Mouse (Mus musculus): ENCODE measurements around the gene Pacs2. TPM values are rescaled to one million over a fixed set of nuclear protein-coding genes. Genes with fewer than 3 reads are reported as not detected.

Gene Pacs2
- polyA plus RNA-seq, 1 experiment, result 33.7 TPM

DNA sequence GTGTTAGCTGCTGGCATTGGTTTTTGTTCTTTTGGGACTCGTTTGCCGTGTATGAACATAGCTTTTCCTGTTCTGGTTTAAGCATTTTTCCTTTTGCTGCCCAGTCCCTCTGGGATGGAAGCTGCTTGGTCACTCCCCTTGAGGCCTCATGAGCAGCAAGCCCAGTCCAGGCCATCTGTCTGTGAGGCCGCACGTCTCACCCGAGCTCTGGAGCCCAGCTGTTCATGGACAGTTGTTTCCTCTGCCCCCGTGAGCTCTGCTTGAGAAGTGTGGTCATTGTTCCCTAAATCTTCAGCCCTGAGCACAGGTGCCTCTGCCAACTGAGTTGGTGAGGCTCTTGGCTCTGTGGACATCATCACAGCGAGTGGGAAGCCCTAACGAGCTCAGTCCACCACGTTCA, 14.6 kb downstream of the Pacs2 start:
- no peak overlapping the region; the same call in 1 of the 2 replicates for H3K27ac ChIP-seq (ENCODE audit: control insufficient read depth, insufficient read depth, low read depth, low read length, poor library complexity)
- WGBS, result 87% methylated on average over 9 of the region's 9 CpGs
- no peak overlapping the region for H3K4me3 ChIP-seq (replicated peaks; ENCODE audit: control insufficient read depth, low read depth, low read length)
- TF ChIP-seq CTCF (IDR thresholded peaks at IDR 0.05; ENCODE audit: control insufficient read depth, insufficient read depth, low read length), result no peak
- peaks cover 18% of the 10 kb centered on the region for H3K4me1 ChIP-seq (ENCODE audit: control insufficient read depth, insufficient read depth, low read length)

DNA sequence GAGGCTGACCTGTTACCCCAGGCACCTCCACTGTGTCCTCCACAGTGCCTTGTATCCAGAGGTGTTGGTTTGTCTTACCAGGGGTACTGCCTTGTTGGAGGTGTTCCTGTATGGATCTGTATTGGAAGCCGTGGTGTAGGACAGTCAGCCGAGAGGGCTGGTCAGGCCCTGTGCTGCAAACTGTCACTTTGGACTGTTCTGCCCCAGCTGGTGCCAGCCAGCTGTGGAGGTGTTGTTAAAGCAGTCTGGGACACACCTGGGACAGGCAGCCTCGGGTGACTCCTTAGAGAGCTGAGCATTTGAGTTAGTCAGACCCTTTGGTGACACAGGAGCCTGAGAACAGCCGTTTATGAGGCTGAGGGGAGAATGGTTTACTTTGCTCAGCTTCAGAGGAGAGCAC, 15.7 kb downstream of the Pacs2 start:
- H3K4me3 ChIP-seq (replicated peaks; ENCODE audit: control insufficient read depth, low read depth, low read length), result no peak overlapping the region
- WGBS, result 59% methylated on average over 4 of the region's 4 CpGs
- peak overlapping the region; percentile 92 for H3K27ac ChIP-seq (ENCODE audit: control insufficient read depth, insufficient read depth, low read depth, low read length, poor library complexity)
- H3K4me1 ChIP-seq (ENCODE audit: control insufficient read depth, insufficient read depth, low read length), result peaks cover 19% of the 10 kb centered on the region
- TF ChIP-seq POLR2A (IDR thresholded peaks at IDR 0.05; ENCODE audit: borderline replicate concordance, control insufficient read depth, low read depth, low read length) (no peak), CTCF (IDR thresholded peaks at IDR 0.05; ENCODE audit: control insufficient read depth, insufficient read depth, low read length) (no peak)

DNA sequence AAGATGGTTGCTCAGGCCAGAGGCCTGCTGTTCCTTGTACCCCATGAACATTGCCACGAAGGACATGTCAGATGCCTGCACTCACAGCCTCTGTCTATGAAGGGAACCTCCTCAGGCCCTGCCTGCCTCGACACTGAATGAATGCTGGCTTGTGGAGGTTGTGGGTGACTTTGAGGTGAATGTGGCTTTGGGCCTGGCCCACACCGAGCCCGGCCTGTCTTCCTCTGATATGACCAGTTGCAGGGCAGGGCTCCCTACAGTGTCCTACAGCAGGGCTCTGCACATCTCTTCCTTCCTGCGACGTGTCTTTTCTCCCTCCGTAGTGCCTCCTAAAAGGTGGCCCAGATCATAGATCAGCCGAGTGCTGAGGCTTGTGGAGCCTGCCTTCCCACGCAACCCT, 16.7 kb downstream of the Pacs2 start:
- WGBS, result 15% methylated on average over 9 of the region's 9 CpGs
- Histone ChIP-seq H3K4me1 (ENCODE audit: control insufficient read depth, insufficient read depth, low read length) (peaks cover 20% of the 10 kb centered on the region), H3K4me3 (replicated peaks; ENCODE audit: control insufficient read depth, low read depth, low read length) (no peak overlapping the region), H3K27ac (ENCODE audit: control insufficient read depth, insufficient read depth, low read depth, low read length, poor library complexity) (peak overlapping the region; percentile 92)
- TF ChIP-seq CTCF (IDR thresholded peaks at IDR 0.05; ENCODE audit: control insufficient read depth, insufficient read depth, low read length), result no peak
- TF ChIP-seq POLR2A (IDR thresholded peaks at IDR 0.05; ENCODE audit: borderline replicate concordance, control insufficient read depth, low read depth, low read length), result peak; percentile 61; the same call in 1 of the 2 replicates

DNA sequence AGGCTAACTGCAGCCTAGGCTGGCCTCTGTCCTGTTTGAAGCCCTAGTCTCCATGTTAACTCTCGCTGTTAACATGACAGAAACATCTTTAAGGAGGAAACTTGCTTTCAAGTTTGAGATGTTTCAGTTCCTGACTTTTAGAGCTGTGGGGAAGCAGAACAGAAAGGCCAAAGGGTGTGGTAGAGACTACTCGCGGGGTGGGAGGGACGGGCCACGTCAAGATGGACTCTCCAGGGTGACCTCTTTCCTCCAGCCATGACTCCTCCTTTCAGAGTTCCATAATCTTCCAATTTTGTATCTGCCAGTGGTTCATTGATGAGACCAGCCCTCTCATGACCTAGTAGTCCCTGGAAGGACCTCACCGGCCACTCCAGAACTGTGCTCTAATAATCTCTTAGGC, 17.1 kb downstream of the Pacs2 start:
- H3K27ac ChIP-seq (ENCODE audit: control insufficient read depth, insufficient read depth, low read depth, low read length, poor library complexity), result peak overlapping the region; percentile 92
- no peak overlapping the region for H3K4me3 ChIP-seq (replicated peaks; ENCODE audit: control insufficient read depth, low read depth, low read length)
- TF ChIP-seq POLR2A (IDR thresholded peaks at IDR 0.05; ENCODE audit: borderline replicate concordance, control insufficient read depth, low read depth, low read length), result no peak
- TF ChIP-seq CTCF (IDR thresholded peaks at IDR 0.05; ENCODE audit: control insufficient read depth, insufficient read depth, low read length), result no peak
- 42% methylated on average over 6 of the region's 6 CpGs for WGBS
- H3K4me1 ChIP-seq (ENCODE audit: control insufficient read depth, insufficient read depth, low read length), result peaks cover 20% of the 10 kb centered on the region

DNA sequence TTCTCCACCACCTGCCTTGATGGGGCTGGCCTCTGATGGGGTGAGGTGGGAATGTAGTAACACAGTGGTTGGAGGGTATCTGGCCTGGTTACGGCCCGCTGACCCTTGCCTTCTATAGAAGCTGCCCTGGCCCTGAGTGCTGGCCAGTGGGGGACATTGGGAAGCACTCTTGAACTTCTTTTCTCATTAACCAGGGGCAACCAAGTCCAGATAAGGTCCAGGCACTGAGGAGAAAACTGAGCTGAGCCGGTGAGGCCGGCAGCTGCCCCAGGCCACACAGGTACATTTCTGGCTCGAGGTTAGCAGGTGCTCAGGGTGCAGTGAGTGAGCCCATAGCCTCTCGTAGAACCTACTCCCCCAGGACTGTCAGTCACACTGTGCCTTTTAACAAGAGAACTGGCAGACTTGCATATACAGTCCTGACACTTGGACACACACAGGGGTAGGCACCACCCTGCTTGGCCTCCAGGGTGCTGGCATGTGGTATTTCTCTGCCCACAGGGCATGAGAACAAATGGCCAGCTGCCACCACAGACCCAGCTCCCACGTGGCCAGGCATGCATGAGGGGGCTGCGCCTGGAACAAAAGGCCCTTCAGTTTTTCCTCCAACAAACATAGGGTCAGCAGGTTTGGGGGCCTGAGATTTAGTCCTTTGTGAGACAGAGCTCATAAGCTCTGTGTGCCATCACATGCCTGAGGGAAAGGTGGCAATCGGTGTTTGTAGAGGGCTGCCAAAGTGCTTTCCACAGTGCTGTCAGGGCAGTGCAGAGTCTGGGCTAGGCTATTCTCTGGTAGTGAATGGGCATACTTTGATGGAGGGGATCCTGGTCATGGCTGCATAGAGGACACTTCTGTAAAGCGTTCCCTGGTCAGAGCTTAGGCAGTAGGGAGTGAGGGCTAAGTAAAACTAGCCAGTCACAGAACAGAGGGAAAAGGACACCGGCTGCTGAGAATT, 18.3 kb downstream of the Pacs2 start:
- WGBS, result 85% methylated on average over 11 of the region's 11 CpGs
- Histone ChIP-seq H3K4me3 (replicated peaks; ENCODE audit: control insufficient read depth, low read depth, low read length) (no peak overlapping the region), H3K27ac (ENCODE audit: control insufficient read depth, insufficient read depth, low read depth, low read length, poor library complexity) (peak overlapping the region; percentile 92), H3K4me1 (ENCODE audit: control insufficient read depth, insufficient read depth, low read length) (peaks cover 20% of the 10 kb centered on the region)
- TF ChIP-seq CTCF (IDR thresholded peaks at IDR 0.05; ENCODE audit: control insufficient read depth, insufficient read depth, low read length), result 0 out of 2 replicates have a peak, but pooled peaks have one; percentile 9
- no peak for TF ChIP-seq POLR2A (IDR thresholded peaks at IDR 0.05; ENCODE audit: borderline replicate concordance, control insufficient read depth, low read depth, low read length)

DNA sequence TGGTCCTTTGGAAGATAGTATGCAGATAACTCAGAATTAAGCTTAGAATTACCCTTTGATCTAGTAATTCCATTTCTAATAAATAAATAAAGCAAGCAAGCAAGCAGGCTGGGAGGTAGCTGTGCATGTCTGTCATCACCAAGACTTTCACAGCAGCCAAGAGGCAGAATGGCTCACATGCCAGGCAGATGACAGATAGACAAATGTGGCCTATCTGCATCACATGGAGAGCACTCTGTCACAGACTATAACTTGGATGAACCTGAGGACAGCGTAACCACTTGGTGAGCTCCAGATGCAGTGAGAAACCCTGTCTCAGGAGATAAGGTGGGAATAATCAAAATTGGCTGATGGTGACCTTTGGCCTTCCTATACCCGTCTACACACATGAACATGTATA, 20.8 kb downstream of the Pacs2 start:
- H3K27ac ChIP-seq (ENCODE audit: control insufficient read depth, insufficient read depth, low read depth, low read length, poor library complexity), result no peak overlapping the region
- no peak for TF ChIP-seq POLR2A (IDR thresholded peaks at IDR 0.05; ENCODE audit: borderline replicate concordance, control insufficient read depth, low read depth, low read length)
- no peak for TF ChIP-seq CTCF (IDR thresholded peaks at IDR 0.05; ENCODE audit: control insufficient read depth, insufficient read depth, low read length)
- 72% methylated on average over 2 of the region's 2 CpGs for WGBS
- H3K4me1 ChIP-seq (ENCODE audit: control insufficient read depth, insufficient read depth, low read length), result peaks cover 16% of the 10 kb centered on the region
- no peak overlapping the region for H3K4me3 ChIP-seq (replicated peaks; ENCODE audit: control insufficient read depth, low read depth, low read length)

DNA sequence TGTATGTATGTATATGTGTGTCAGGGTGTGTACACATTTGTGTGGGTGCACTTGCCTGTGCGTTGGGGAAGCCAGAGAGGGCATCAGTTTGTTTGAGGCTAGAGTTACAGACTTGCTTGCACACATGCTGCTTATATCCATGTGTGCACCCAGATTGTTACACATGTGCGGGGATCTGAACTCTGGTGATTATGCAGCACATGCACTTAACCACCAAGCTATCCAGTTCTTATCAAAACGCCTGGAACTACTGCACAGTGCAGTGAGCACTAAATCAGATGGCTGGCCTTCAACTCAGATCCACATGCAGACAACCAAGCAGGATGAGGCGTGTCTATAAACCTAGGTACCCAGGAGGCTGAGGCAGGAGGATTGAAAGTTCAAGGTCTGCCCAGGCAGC, 22.7 kb downstream of the Pacs2 start:
- H3K4me1 ChIP-seq (ENCODE audit: control insufficient read depth, insufficient read depth, low read length), result peaks cover 6% of the 10 kb centered on the region; the same call in 1 of the 2 replicates
- WGBS, result 66% methylated on average over 4 of the region's 4 CpGs
- no peak overlapping the region for H3K4me3 ChIP-seq (replicated peaks; ENCODE audit: control insufficient read depth, low read depth, low read length)
- H3K27ac ChIP-seq (ENCODE audit: control insufficient read depth, insufficient read depth, low read depth, low read length, poor library complexity), result no peak overlapping the region
- TF ChIP-seq POLR2A (IDR thresholded peaks at IDR 0.05; ENCODE audit: borderline replicate concordance, control insufficient read depth, low read depth, low read length), result no peak
- no peak for TF ChIP-seq CTCF (IDR thresholded peaks at IDR 0.05; ENCODE audit: control insufficient read depth, insufficient read depth, low read length)

DNA sequence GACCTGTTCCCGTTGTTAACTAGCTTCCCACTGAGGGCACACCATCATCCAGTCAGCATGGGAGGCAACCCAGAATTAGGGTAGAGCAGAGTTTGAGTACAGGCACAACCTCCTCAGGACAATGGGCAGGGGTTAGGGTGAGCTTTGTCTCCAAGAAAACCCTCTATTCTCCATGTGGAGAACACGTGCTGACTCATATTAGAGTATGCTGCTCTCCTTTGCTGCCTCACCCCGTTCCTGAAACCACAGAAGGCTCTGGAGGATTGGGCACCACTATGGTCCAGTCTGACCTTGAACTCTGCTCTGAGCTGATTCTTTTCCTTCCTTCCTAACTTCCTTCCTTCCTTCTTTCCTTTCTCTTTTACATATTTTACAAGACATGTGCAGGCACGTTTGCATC, 24.1 kb downstream of the Pacs2 start:
- TF ChIP-seq POLR2A (IDR thresholded peaks at IDR 0.05; ENCODE audit: borderline replicate concordance, control insufficient read depth, low read depth, low read length) (no peak), CTCF (IDR thresholded peaks at IDR 0.05; ENCODE audit: control insufficient read depth, insufficient read depth, low read length) (no peak)
- WGBS, result 86% methylated on average over 4 of the region's 4 CpGs
- Histone ChIP-seq H3K4me3 (replicated peaks; ENCODE audit: control insufficient read depth, low read depth, low read length) (no peak overlapping the region), H3K4me1 (ENCODE audit: control insufficient read depth, insufficient read depth, low read length) (peaks cover 4% of the 10 kb centered on the region; the same call in 1 of the 2 replicates), H3K27ac (ENCODE audit: control insufficient read depth, insufficient read depth, low read depth, low read length, poor library complexity) (no peak overlapping the region)
